Mouse (Mus musculus) CH12.LX (cell line): ENCODE measurements at regions not wholly inside any gene's neighbourhood (a gene's known extent, or its start where the extent isn't known, plus 50 kb on each side); places are given as distances from the start of the nearest gene placed in this dataset.

Source experiments
- DNase-seq: peaks from one replicate; pipeline ENCODE4 v3.0.0-alpha.2; 2013; ENCODE audit errors: extremely low read depth
- H3K27ac ChIP-seq: 2 replicates; pipeline ENCODE4 v1.5.1; 2012; ENCODE audit warnings: low read depth, mild to moderate bottlenecking, control low read depth, moderate library complexity; ENCODE audit not compliant: insufficient read depth
- H3K27me3 ChIP-seq: replicated peaks from 2 replicates; pipeline ENCODE3; 2012; ENCODE audit warnings: inconsistent platforms
- H3K36me3 ChIP-seq, 2 experiments: replicated peaks in 1 of 2; 2 replicates each; pipeline versions ENCODE3 to v1.6.1; 2012; ENCODE audit warnings: inconsistent platforms in 1 of 2, low read length in 1 of 2, mild to moderate bottlenecking in 1 of 2, mixed read lengths in 1 of 2, moderate library complexity in 1 of 2; ENCODE audit not compliant: control insufficient read depth in 1 of 2, insufficient read depth in 1 of 2
- H3K4me1 ChIP-seq, 2 experiments: 2 replicates each; pipeline ENCODE4 v1.6.1; 2012; ENCODE audit warnings: inconsistent platforms in 1 of 2, moderate library complexity in 1 of 2; ENCODE audit not compliant: insufficient read depth in 2 of 2, control insufficient read depth in 1 of 2
- H3K4me2 ChIP-seq: 2 replicates; pipeline ENCODE4 v1.6.1; 2012; ENCODE audit warnings: low read depth, mild to moderate bottlenecking, control low read depth; ENCODE audit not compliant: poor library complexity, insufficient read depth, severe bottlenecking
- H3K4me3 ChIP-seq, 3 experiments: fragments of 150-350 bp in 1 of 3; sonication (generic) in 1 of 3; replicated peaks in 1 of 3; 2 replicates each; pipeline versions ENCODE3 to v1.5.1; 2011 to 2012; ENCODE audit warnings: low read depth in 2 of 3, low read length in 2 of 3, mild to moderate bottlenecking in 2 of 3, moderate library complexity in 2 of 3, control low read depth in 1 of 3, improper control_type of control experiment in 1 of 3, inconsistent platforms in 1 of 3, mixed read lengths in 1 of 3; ENCODE audit not compliant: poor library complexity in 1 of 3
- H3K79me2 ChIP-seq: replicated peaks from 2 replicates; pipeline ENCODE4 v1.6.1; 2012; ENCODE audit warnings: mild to moderate bottlenecking, moderate library complexity; ENCODE audit not compliant: control insufficient read depth, poor library complexity, insufficient read depth, severe bottlenecking; ENCODE audit errors: extremely low read depth
- H3K9ac ChIP-seq: 2 replicates; pipeline ENCODE4 v1.6.1; 2012; ENCODE audit warnings: low read depth, mild to moderate bottlenecking, control low read depth, moderate library complexity; ENCODE audit not compliant: insufficient read depth
- H3K9me3 ChIP-seq: replicated peaks from 2 replicates; pipeline ENCODE3; 2012; ENCODE audit warnings: low read length, inconsistent platforms, mixed read lengths
- CHD1 ChIP-seq: IDR thresholded peaks from 2 replicates; pipeline ENCODE4 v1.6.1; 2012; ENCODE audit warnings: low read depth, low read length, improper control_type of control experiment, inconsistent platforms
- CTCF ChIP-seq, 2 experiments: IDR thresholded peaks in 1 of 2; conservative IDR thresholded peaks in 1 of 2; 2 replicates each; pipeline ENCODE4 v1.5.1; 2011 to 2012; ENCODE audit warnings: low read depth in 2 of 2, low read length in 2 of 2, improper control_type of control experiment in 1 of 2, inconsistent platforms in 1 of 2, mild to moderate bottlenecking in 1 of 2, moderate library complexity in 1 of 2
- ELF1 ChIP-seq: IDR thresholded peaks from 2 replicates; pipeline ENCODE4 v1.6.1; 2014; ENCODE audit warnings: low read depth, mild to moderate bottlenecking, inconsistent platforms, low read length, improper control_type of control experiment
- ETS1 ChIP-seq: conservative IDR thresholded peaks from 2 replicates; pipeline ENCODE4 v1.6.1; 2012; ENCODE audit warnings: low read depth, mild to moderate bottlenecking, inconsistent platforms, low read length, improper control_type of control experiment, moderate library complexity
- JUND ChIP-seq: conservative IDR thresholded peaks from 2 replicates; pipeline ENCODE4 v1.6.1; 2011; ENCODE audit warnings: low read depth, low read length, improper control_type of control experiment
- MAX ChIP-seq: IDR thresholded peaks from 2 replicates; pipeline ENCODE4 v1.6.1; 2011; ENCODE audit warnings: low read length, improper control_type of control experiment
- POLR2A ChIP-seq: IDR thresholded peaks from 2 replicates; pipeline ENCODE4 v1.6.1; 2011; ENCODE audit warnings: low read depth, mild to moderate bottlenecking, improper control_type of control experiment, low read length
- POLR2AphosphoS2 ChIP-seq: IDR thresholded peaks from 2 replicates; pipeline ENCODE4 v1.6.1; 2011; ENCODE audit warnings: low read depth, low read length, improper control_type of control experiment
- RCOR1 ChIP-seq: conservative IDR thresholded peaks from 2 replicates; pipeline ENCODE4 v1.6.1; 2012; ENCODE audit warnings: low read depth, mild to moderate bottlenecking, inconsistent platforms, low read length, improper control_type of control experiment
- UBTF ChIP-seq: IDR thresholded peaks from 2 replicates; pipeline ENCODE4 v1.6.1; 2012; ENCODE audit warnings: low read depth, mild to moderate bottlenecking, inconsistent platforms, low read length, improper control_type of control experiment, moderate library complexity
- USF1 ChIP-seq: IDR thresholded peaks from 2 replicates; pipeline ENCODE4 v1.6.1; 2014; ENCODE audit warnings: low read depth, mild to moderate bottlenecking, inconsistent platforms, low read length, improper control_type of control experiment
- dilution Hi-C: fragments of 300-500 bp; cut with MboI; formaldehyde crosslinking; loops from 2 replicates; pipeline ENCODE4 v1.14.3; 2020; ENCODE audit warnings: low sequenced_read_pairs; ENCODE audit not compliant: extremely low pct_unique_long_range_greater_than_20kb, extremely low pct_ligation_motif_present
- in situ Hi-C: fragments of 300-500 bp; cut with MboI; formaldehyde crosslinking; loops from 3 replicates; pipeline ENCODE4 v1.14.3; 2019; ENCODE audit warnings: low sequenced_read_pairs, low pct_ligation_motif_present, low pct_unique_long_range_greater_than_20kb, mixed read lengths

DNA sequence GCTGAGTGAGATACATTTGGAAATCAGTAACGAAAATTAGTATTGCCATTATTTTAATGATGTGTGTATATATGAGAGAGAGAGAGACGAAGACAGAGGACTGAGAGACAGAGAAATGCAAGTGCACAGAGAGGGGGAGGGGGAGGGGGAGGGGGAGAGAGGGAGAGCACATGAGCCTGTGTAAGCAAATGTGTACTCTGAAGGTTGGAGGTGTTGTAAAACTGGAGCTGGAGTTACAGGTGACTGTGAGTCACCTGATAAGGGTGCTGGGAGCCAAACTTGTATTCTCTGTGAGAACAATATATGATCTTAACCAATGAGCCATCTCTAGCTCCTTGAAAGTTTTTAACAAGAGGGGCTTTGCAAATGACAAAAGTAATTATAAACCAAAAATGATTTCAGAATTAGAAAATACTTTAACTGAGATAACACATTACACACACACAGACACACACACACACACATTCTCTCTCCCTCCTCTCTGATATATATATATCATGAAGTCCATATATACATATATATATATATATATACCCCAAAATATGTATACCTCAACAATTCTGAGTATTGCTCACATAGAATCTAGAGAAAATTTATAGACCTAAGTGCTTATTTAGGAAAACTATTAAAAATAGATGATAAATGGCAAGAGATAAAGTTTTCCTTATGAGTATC lies 100.5 kb upstream of the Rgs17 start:
- Histone ChIP-seq H3K79me2 (no peaks in the 10 kb centered on the region), H3K27ac (no peak overlapping the region), H3K4me2 (no peak overlapping the region), H3K9ac (no peak overlapping the region), H3K4me3 (no peak overlapping the region), H3K4me1 (0 out of 4 replicates have a peak, but pooled peaks cover 0 to 2% of the 10 kb centered on the region in 2 experiments), H3K27me3 (no peaks in the 10 kb centered on the region), H3K36me3 (no peaks in the 10 kb centered on the region), H3K9me3 (no peaks in the 10 kb centered on the region)
- DNase-seq, result no peak
- dilution Hi-C loops (no loop called here), in situ Hi-C loops (no loop called here)
- TF ChIP-seq ELF1, result no peak

DNA sequence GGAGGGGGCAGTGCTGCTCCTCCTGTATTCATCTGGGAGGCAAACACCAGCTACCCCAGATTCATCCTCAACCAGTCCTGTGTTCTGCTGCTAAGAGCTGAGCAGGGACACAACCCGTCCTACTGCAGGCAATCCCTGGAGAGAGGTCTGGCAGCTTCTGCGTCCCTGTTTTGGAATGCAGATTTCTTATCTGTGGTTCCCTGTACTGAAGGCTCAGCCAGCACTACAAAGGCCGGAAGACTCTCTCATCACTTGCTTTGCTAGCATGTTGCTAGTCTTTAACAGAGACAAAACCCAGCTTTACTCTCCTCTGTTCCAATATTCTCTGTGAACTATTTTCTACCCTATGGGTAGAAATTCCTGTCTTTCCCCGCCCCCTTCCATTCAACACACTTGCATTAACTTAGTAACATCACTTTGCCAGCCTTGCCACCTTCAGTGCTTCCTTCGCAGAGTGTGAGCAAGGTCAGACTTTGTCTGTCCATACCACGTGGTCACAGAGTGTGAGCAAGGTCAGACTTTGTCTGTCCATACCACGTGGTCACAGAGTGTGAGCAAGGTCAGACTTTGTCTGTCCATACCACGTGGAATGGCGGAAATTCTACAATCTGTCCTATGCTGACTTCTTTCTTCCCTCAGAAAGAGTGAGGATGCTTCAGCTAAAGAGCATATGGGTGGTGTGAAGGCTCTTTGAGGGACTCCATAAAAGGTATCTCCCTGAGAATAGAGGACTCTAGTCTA lies 98.9 kb upstream of the Rgs17 start:
- Histone ChIP-seq H3K27me3 (no peaks in the 10 kb centered on the region), H3K4me3 (no peak overlapping the region), H3K4me2 (no peak overlapping the region), H3K4me1 (0 out of 4 replicates have a peak, but pooled peaks cover 0 to 2% of the 10 kb centered on the region in 2 experiments), H3K36me3 (no peaks in the 10 kb centered on the region), H3K79me2 (no peaks in the 10 kb centered on the region), H3K9ac (no peak overlapping the region), H3K9me3 (no peaks in the 10 kb centered on the region), H3K27ac (no peak overlapping the region)
- TF ChIP-seq UBTF, result no peak
- no peak for TF ChIP-seq POLR2AphosphoS2
- no peak for TF ChIP-seq JUND
- TF ChIP-seq MAX, result peak; percentile 66; the same call in 1 of the 2 replicates
- TF ChIP-seq USF1, result no peak
- TF ChIP-seq CTCF (conservative IDR thresholded peaks at IDR 0.05 in 1 of 2, IDR thresholded peaks at IDR 0.05 in 1 of 2; ENCODE audit: low read depth in 2 of 2, low read length in 2 of 2), result no peak
- dilution Hi-C loops (no loop called here), in situ Hi-C loops (no loop called here)
- DNase-seq, result no peak

DNA sequence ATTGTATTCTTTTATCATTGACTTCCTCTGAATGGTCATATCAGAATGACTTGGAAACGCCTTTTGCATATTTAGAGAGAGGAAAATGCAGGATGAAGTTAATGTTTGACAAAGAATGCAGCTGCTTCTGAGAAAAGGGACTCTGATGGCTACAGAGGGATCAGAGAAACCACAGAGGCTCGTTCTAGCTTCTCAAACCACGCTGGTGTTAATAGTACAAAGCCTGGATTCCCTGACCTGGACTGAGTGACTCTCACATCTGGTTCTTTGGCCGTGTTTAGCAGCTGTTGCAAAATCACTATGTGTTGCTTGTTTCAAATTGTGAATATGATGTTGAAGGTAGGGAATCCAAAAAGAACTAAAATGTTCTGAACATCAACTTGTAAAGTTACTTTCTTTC lies 91.5 kb upstream of the Rgs17 start:
- TF ChIP-seq UBTF (no peak), RCOR1 (no peak), CHD1 (no peak), POLR2A (no peak), ETS1 (no peak)
- no peak overlapping the region for H3K9ac ChIP-seq
- H3K4me3 ChIP-seq, result no peak overlapping the region
- no peaks in the 10 kb centered on the region for H3K36me3 ChIP-seq
- no peak overlapping the region for H3K27ac ChIP-seq
- H3K79me2 ChIP-seq, result no peaks in the 10 kb centered on the region
- DNase-seq, result no peak
- in situ Hi-C loops (no loop called here), dilution Hi-C loops (no loop called here)
- no peak overlapping the region for H3K4me2 ChIP-seq
- peaks cover 0 to 12% of the 10 kb centered on the region in 2 experiments; a peak in 1 of 4 replicates for H3K4me1 ChIP-seq
- no peaks in the 10 kb centered on the region for H3K9me3 ChIP-seq
- no peaks in the 10 kb centered on the region for H3K27me3 ChIP-seq
